ENCODE assay signal across 18 mouse cellular contexts in the genomic region with DNA sequence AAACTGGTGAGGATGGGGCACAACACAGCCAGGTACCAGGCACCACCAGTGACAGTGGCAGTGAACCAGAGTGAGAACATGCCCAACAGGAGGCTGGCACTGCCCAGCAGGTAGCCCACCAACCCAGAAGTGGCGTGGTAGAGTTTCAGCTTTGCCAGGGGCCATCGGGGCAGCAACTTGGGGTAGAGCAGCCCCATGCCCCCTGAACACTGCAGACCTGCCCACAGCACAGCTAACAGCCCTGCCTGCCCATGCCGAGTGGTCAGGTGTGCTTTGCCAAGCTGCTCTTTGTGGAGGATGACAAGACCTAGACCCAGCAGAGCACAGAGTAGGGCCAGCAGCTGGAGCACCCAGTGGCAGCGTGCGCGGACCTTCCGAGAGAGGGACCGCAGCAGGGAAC. TPM values are rescaled to one million over a fixed set of nuclear protein-coding genes. Genes with fewer than 3 reads are reported as not detected.
DNase-seq lines count a peak whose midpoint lies in the region; ATAC-seq and TF ChIP-seq lines count a peak whose summit lies in the region.
"Had no signal": no experiment of that assay in that cellular context is flagged by ENCODE, and none has a peak within 500 bp of the region (broad histone marks: within the 10 kb centered on the region; RNA-seq: fewer than 3 reads in every experiment).

No protein-coding gene starts in this region.

- H3K36me3 ChIP-seq in hindbrain, embryonic 13.5 days: peaks cover 49% of the 10 kb centered on the region
- peaks cover 48% of the 10 kb centered on the region for H3K36me3 ChIP-seq in hindbrain, embryonic 12.5 days
- H3K36me3 ChIP-seq in megakaryocyte, embryonic 14.5 days (replicated peaks; ENCODE audit: low read length): peaks cover 64% of the 10 kb centered on the region

- TF ChIP-seq CTCF in bone marrow, adult 2 months (IDR thresholded peaks at IDR 0.05; ENCODE audit: control insufficient read depth, insufficient read depth, low read length): no peak

- H3K27ac ChIP-seq in hindbrain, embryonic 13.5 days: no peak overlapping the region
- H3K27ac ChIP-seq in hindbrain, embryonic 12.5 days: no peak overlapping the region
- H3K27ac ChIP-seq in bone marrow, adult 2 months (ENCODE audit: control insufficient read depth, insufficient read depth, low read depth, low read length, poor library complexity): no peak overlapping the region; the same call in 1 of the 2 replicates
- H3K27ac ChIP-seq: embryonic facial prominence, embryonic 10.5 days; forebrain, embryonic 13.5 days; hindbrain, postnatal 0 days had no signal

- no peaks in the 10 kb centered on the region for H3K9me3 ChIP-seq in hindbrain, embryonic 13.5 days
- H3K9me3 ChIP-seq in hindbrain, embryonic 12.5 days (replicated peaks): no peaks in the 10 kb centered on the region
- H3K9me3 ChIP-seq in megakaryocyte, embryonic 14.5 days: no peaks in the 10 kb centered on the region
- H3K9me3 ChIP-seq: embryonic facial prominence, embryonic 10.5 days; forebrain, embryonic 13.5 days; heart, embryonic 12.5 days had no signal

- peaks cover 66% of the 10 kb centered on the region for H3K4me1 ChIP-seq in hindbrain, embryonic 13.5 days (replicated peaks)
- H3K4me1 ChIP-seq in hindbrain, embryonic 12.5 days: peaks cover 47% of the 10 kb centered on the region
- peaks cover 74% of the 10 kb centered on the region for H3K4me1 ChIP-seq in megakaryocyte, embryonic 14.5 days
- peaks cover 2% of the 10 kb centered on the region for H3K4me1 ChIP-seq in bone marrow, adult 2 months (ENCODE audit: control insufficient read depth, insufficient read depth, low read length)

- H3K27me3 ChIP-seq in hindbrain, embryonic 13.5 days: no peaks in the 10 kb centered on the region
- H3K27me3 ChIP-seq in hindbrain, embryonic 12.5 days: no peaks in the 10 kb centered on the region
- H3K27me3 ChIP-seq in megakaryocyte, embryonic 14.5 days (replicated peaks): no peaks in the 10 kb centered on the region
- H3K27me3 ChIP-seq: forebrain, embryonic 13.5 days; heart, embryonic 12.5 days had no signal

- H3K9ac ChIP-seq in hindbrain, embryonic 13.5 days: 0 out of 2 replicates have a peak overlapping the region, but pooled peaks have one; percentile 5
- H3K9ac ChIP-seq in hindbrain, embryonic 12.5 days: no peak overlapping the region
- H3K9ac ChIP-seq: forebrain, embryonic 13.5 days; forebrain, postnatal 0 days; heart, embryonic 12.5 days had no signal

- 98% methylated on average over 8 of the region's 8 CpGs for WGBS in hindbrain, embryonic 13.5 days
- WGBS in hindbrain, embryonic 12.5 days: 93% methylated on average over 8 of the region's 8 CpGs
- 94% methylated on average over 8 of the region's 8 CpGs for WGBS in bone marrow, adult 2 months

- no peak for ATAC-seq in hindbrain, embryonic 13.5 days (ENCODE audit: low FRiP score)
- ATAC-seq in hindbrain, embryonic 12.5 days (ENCODE audit: low FRiP score): no peak
- no peak for ATAC-seq in megakaryocyte, adult 5-6 weeks (ENCODE audit: poor library complexity, severe bottlenecking)
- ATAC-seq: forebrain, embryonic 13.5 days; forebrain, postnatal 0 days; hindbrain, postnatal 0 days had no signal

- H3K4me3 ChIP-seq in hindbrain, embryonic 13.5 days: no peak overlapping the region
- H3K4me3 ChIP-seq in hindbrain, embryonic 12.5 days: no peak overlapping the region
- H3K4me3 ChIP-seq in megakaryocyte, embryonic 14.5 days (replicated peaks): peak overlapping the region; percentile 34
- H3K4me3 ChIP-seq in bone marrow, adult 2 months (replicated peaks; ENCODE audit: control insufficient read depth, low read depth, low read length): no peak overlapping the region
- H3K4me3 ChIP-seq: forebrain, embryonic 13.5 days; heart, embryonic 12.5 days had no signal

- no peak overlapping the region for H3K4me2 ChIP-seq in hindbrain, embryonic 13.5 days
- H3K4me2 ChIP-seq in hindbrain, embryonic 12.5 days (replicated peaks): no peak overlapping the region
- H3K4me2 ChIP-seq: forebrain, embryonic 13.5 days; heart, embryonic 12.5 days had no signal

- peak; percentile 32 for DNase-seq in cerebellum, adult 8-10 months
- DNase-seq in cerebellum, postnatal 4 days (ENCODE audit: low spot score in 2 of 2): no peak
- DNase-seq in thymus, adult 18-20 months: no peak
- DNase-seq: adrenal gland, postnatal 10 days; cerebellum, adult 18-20 months; cerebellum, postnatal 36 days; forebrain, postnatal 0 days; gastrocnemius, postnatal 14 days; heart, postnatal 36 days had no signal

- TF ChIP-seq POLR2A in bone marrow, adult 2 months (IDR thresholded peaks at IDR 0.05; ENCODE audit: borderline replicate concordance, control insufficient read depth, low read depth, low read length): 0 out of 2 replicates have a peak, but pooled peaks have one; percentile 5

RNA-seq across cellular contexts. Expression of a gene that starts 2.1 kb away (rescaled TPM):
- polyA plus RNA-seq in hindbrain, embryonic 13.5 days (2015; fragmentation: Nextera tagmentation; extraction: Ambion mirVana): 38.9 and 39.1 TPM in 2 replicates
- 21.9 and 22.6 TPM in 2 replicates for polyA plus RNA-seq in hindbrain, embryonic 12.5 days (2016; fragmentation: Nextera tagmentation; extraction: Ambion mirVana)
- polyA plus RNA-seq in megakaryocyte, embryonic 14.5 days (2012; ENCODE audit: insufficient read depth, low replicate concordance): 4.2 and 18.5 TPM in 2 replicates
- 12.8 and 15.5 TPM in 2 replicates for total RNA-seq in megakaryocyte, adult 5-6 weeks (2015)
- total RNA-seq in megakaryocyte, adult 5-6 weeks (2017): 14.2 and 21.7 TPM in 2 replicates
- 6.0 and 10.3 TPM in 2 replicates for polyA plus RNA-seq in bone marrow, adult 2 months (2011; ENCODE audit: insufficient read depth, insufficient read length, low replicate concordance, missing spikeins)

RNA-seq across cellular contexts. Expression of a gene that starts 2.1 kb away (rescaled TPM):
- 68.6 and 71.1 TPM in 2 replicates for polyA plus RNA-seq in hindbrain, embryonic 13.5 days (2015; fragmentation: Nextera tagmentation; extraction: Ambion mirVana)
- 47.5 and 50.5 TPM in 2 replicates for polyA plus RNA-seq in hindbrain, embryonic 12.5 days (2016; fragmentation: Nextera tagmentation; extraction: Ambion mirVana)
- polyA plus RNA-seq in megakaryocyte, embryonic 14.5 days (2012; ENCODE audit: insufficient read depth, low replicate concordance): 0.37 TPM in 1 of 2 replicates, not detected in the other
- total RNA-seq in megakaryocyte, adult 5-6 weeks (2015): 8.3 and 12.5 TPM in 2 replicates
- 15.7 and 18.9 TPM in 2 replicates for total RNA-seq in megakaryocyte, adult 5-6 weeks (2017)
- 9.3 and 24.6 TPM in 2 replicates for polyA plus RNA-seq in bone marrow, adult 2 months (2011; ENCODE audit: insufficient read depth, insufficient read length, low replicate concordance, missing spikeins)

RNA-seq across cellular contexts. Expression of a gene that starts 6.2 kb away (rescaled TPM):
- 44.7 and 46.0 TPM in 2 replicates for polyA plus RNA-seq in hindbrain, embryonic 13.5 days (2015; fragmentation: Nextera tagmentation; extraction: Ambion mirVana)
- polyA plus RNA-seq in hindbrain, embryonic 12.5 days (2016; fragmentation: Nextera tagmentation; extraction: Ambion mirVana): 48.1 and 50.4 TPM in 2 replicates
- 12.0 and 24.4 TPM in 2 replicates for polyA plus RNA-seq in megakaryocyte, embryonic 14.5 days (2012; ENCODE audit: insufficient read depth, low replicate concordance)
- total RNA-seq in megakaryocyte, adult 5-6 weeks (2015): 6.8 and 9.3 TPM in 2 replicates
- 14.8 and 15.2 TPM in 2 replicates for total RNA-seq in megakaryocyte, adult 5-6 weeks (2017)
- polyA plus RNA-seq in bone marrow, adult 2 months (2011; ENCODE audit: insufficient read depth, insufficient read length, low replicate concordance, missing spikeins): 2.2 and 6.6 TPM in 2 replicates

RNA-seq across cellular contexts. Expression of a gene that starts 7.2 kb away (rescaled TPM):
- 2.6 and 4.0 TPM in 2 replicates for polyA plus RNA-seq in hindbrain, embryonic 13.5 days (2015; fragmentation: Nextera tagmentation; extraction: Ambion mirVana)
- polyA plus RNA-seq in hindbrain, embryonic 12.5 days (2016; fragmentation: Nextera tagmentation; extraction: Ambion mirVana): 3.6 and 4.3 TPM in 2 replicates
- polyA plus RNA-seq in megakaryocyte, embryonic 14.5 days (2012; ENCODE audit: insufficient read depth, low replicate concordance): 0.68 TPM in 1 of 2 replicates, not detected in the other
- not detected in 2 replicates for total RNA-seq in megakaryocyte, adult 5-6 weeks (2015)
- not detected in 2 replicates for total RNA-seq in megakaryocyte, adult 5-6 weeks (2017)
- polyA plus RNA-seq in bone marrow, adult 2 months (2011; ENCODE audit: insufficient read depth, insufficient read length, low replicate concordance, missing spikeins): not detected in 2 replicates
- total RNA-seq: adrenal gland, postnatal 10 days; gastrocnemius, postnatal 14 days; heart, postnatal 36 days had no signal

RNA-seq across cellular contexts. Expression of a gene that starts 11.4 kb away (rescaled TPM):
- polyA plus RNA-seq in hindbrain, embryonic 13.5 days (2015; fragmentation: Nextera tagmentation; extraction: Ambion mirVana): 36.7 and 36.9 TPM in 2 replicates
- 37.3 and 39.9 TPM in 2 replicates for polyA plus RNA-seq in hindbrain, embryonic 12.5 days (2016; fragmentation: Nextera tagmentation; extraction: Ambion mirVana)
- polyA plus RNA-seq in megakaryocyte, embryonic 14.5 days (2012; ENCODE audit: insufficient read depth, low replicate concordance): 10.3 and 12.6 TPM in 2 replicates
- 34.3 and 37.7 TPM in 2 replicates for total RNA-seq in megakaryocyte, adult 5-6 weeks (2015)
- 46.7 and 57.3 TPM in 2 replicates for total RNA-seq in megakaryocyte, adult 5-6 weeks (2017)
- 31.3 and 32.3 TPM in 2 replicates for polyA plus RNA-seq in bone marrow, adult 2 months (2011; ENCODE audit: insufficient read depth, insufficient read length, low replicate concordance, missing spikeins)
